In the genomic region with DNA sequence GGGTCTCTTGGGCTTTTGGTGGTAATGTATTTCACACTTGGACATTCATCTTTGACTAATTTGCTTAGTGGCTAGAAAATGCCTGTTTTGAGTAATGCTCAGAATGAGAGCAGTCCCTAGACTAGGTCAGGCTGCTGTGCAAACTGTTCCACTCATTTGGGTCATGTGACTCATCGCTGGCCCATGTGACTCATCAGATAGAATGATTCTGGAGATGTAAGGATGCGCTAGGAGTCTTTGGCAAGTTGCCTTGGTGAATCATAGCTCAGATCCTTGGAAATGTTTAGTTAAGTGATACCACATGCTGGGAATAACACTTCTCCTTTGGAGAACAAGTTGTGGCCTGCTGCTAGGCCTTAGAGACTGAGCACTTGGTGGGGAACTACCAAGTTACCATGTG, we compare ENCODE assay signal across 13 mouse cellular contexts.
A peak's percentile ranks its signal among the peaks of the same experiment; 100 is the strongest.
DNase-seq lines count a peak whose midpoint lies in the region; ATAC-seq and TF ChIP-seq lines count a peak whose summit lies in the region.
"Had no signal": no experiment of that assay in that cellular context is flagged by ENCODE, and none has a peak within 500 bp of the region (broad histone marks: within the 10 kb centered on the region; RNA-seq: fewer than 3 reads in every experiment).

No protein-coding gene starts in this region.

- no peak overlapping the region for H3K27ac ChIP-seq in limb, embryonic 13.5 days
- H3K27ac ChIP-seq in limb, embryonic 10.5 days, result no peak overlapping the region
- no peak overlapping the region for H3K27ac ChIP-seq in forebrain, embryonic 16.5 days (ENCODE audit: low read length)
- H3K27ac ChIP-seq in kidney, adult 2 months (ENCODE audit: insufficient read depth, low read depth, low read length), result no peak overlapping the region
- H3K27ac ChIP-seq: embryonic facial prominence, embryonic 13.5 days; hindbrain, embryonic 15.5 days; lung, embryonic 15.5 days had no signal

- H3K4me1 ChIP-seq in limb, embryonic 13.5 days, result peaks cover 4% of the 10 kb centered on the region; the same call in 1 of the 2 replicates
- no peaks in the 10 kb centered on the region for H3K4me1 ChIP-seq in limb, embryonic 10.5 days
- no peaks in the 10 kb centered on the region for H3K4me1 ChIP-seq in forebrain, embryonic 16.5 days (replicated peaks; ENCODE audit: control insufficient read depth, insufficient read depth, low read length)
- H3K4me1 ChIP-seq in kidney, adult 2 months (ENCODE audit: control insufficient read depth, insufficient read depth, low read length), result no peaks in the 10 kb centered on the region
- H3K4me1 ChIP-seq: hindbrain, embryonic 15.5 days; lung, embryonic 15.5 days had no signal

- no peaks in the 10 kb centered on the region for H3K9me3 ChIP-seq in limb, embryonic 13.5 days
- H3K9me3 ChIP-seq in limb, embryonic 10.5 days (replicated peaks), result no peaks in the 10 kb centered on the region
- no peaks in the 10 kb centered on the region for H3K9me3 ChIP-seq in forebrain, embryonic 16.5 days (ENCODE audit: control insufficient read depth, low read length)
- H3K9me3 ChIP-seq: embryonic facial prominence, embryonic 13.5 days; G1E; hindbrain, embryonic 15.5 days; lung, embryonic 15.5 days; neural tube, embryonic 13.5 days had no signal

- H3K36me3 ChIP-seq in limb, embryonic 13.5 days, result no peaks in the 10 kb centered on the region
- no peaks in the 10 kb centered on the region for H3K36me3 ChIP-seq in limb, embryonic 10.5 days
- H3K36me3 ChIP-seq in forebrain, embryonic 16.5 days (ENCODE audit: control insufficient read depth, insufficient read depth), result no peaks in the 10 kb centered on the region
- H3K36me3 ChIP-seq in kidney, adult 2 months (ENCODE audit: control insufficient read depth, insufficient read depth, low read length), result no peaks in the 10 kb centered on the region
- H3K36me3 ChIP-seq: embryonic facial prominence, embryonic 13.5 days; G1E; hindbrain, embryonic 15.5 days; lung, embryonic 15.5 days; neural tube, embryonic 13.5 days had no signal

- no peak overlapping the region for H3K9ac ChIP-seq in limb, embryonic 13.5 days
- no peak overlapping the region for H3K9ac ChIP-seq in forebrain, embryonic 16.5 days (replicated peaks; ENCODE audit: low read depth, low read length)
- H3K9ac ChIP-seq: embryonic facial prominence, embryonic 13.5 days; hindbrain, embryonic 15.5 days; lung, embryonic 15.5 days; neural tube, embryonic 13.5 days had no signal

- TF ChIP-seq POLR2A in kidney, adult 2 months (IDR thresholded peaks at IDR 0.05; ENCODE audit: low read depth, low read length), result no peak

- H3K4me3 ChIP-seq in limb, embryonic 13.5 days, result no peak overlapping the region
- H3K4me3 ChIP-seq in limb, embryonic 10.5 days, result no peak overlapping the region
- no peak overlapping the region for H3K4me3 ChIP-seq in forebrain, embryonic 16.5 days (replicated peaks; ENCODE audit: low read length)
- no peak overlapping the region for H3K4me3 ChIP-seq in kidney, adult 2 months (ENCODE audit: insufficient read depth, low read depth, low read length)
- H3K4me3 ChIP-seq: embryonic facial prominence, embryonic 13.5 days; hindbrain, embryonic 15.5 days; lung, embryonic 15.5 days; neural tube, embryonic 13.5 days had no signal

- 89% methylated on average over 2 of the region's 2 CpGs for WGBS in limb, embryonic 13.5 days
- 90% methylated on average over 2 of the region's 2 CpGs for WGBS in limb, embryonic 10.5 days
- 84% methylated on average over 2 of the region's 2 CpGs for WGBS in forebrain, embryonic 16.5 days
- 89% methylated on average over 2 of the region's 2 CpGs for WGBS in kidney, adult 2 months

- TF ChIP-seq CTCF in kidney, adult 2 months (conservative IDR thresholded peaks at IDR 0.05; ENCODE audit: insufficient read depth, insufficient read length, low read depth, low read length), result no peak

- H3K4me2 ChIP-seq in limb, embryonic 13.5 days (replicated peaks), result no peak overlapping the region
- H3K4me2 ChIP-seq in forebrain, embryonic 16.5 days (ENCODE audit: low read length), result no peak overlapping the region
- H3K4me2 ChIP-seq: embryonic facial prominence, embryonic 13.5 days; hindbrain, embryonic 15.5 days; lung, embryonic 15.5 days; neural tube, embryonic 13.5 days had no signal

- no peak for DNase-seq in limb, embryonic 10.5 days (ENCODE audit: low spot score)
- DNase-seq in ZHBTc4 (ENCODE audit: low read depth, low spot score), result peak; percentile 46
- DNase-seq in gastrocnemius, adult 8-10 months (ENCODE audit: low spot score in 2 of 2), result peak; percentile 34 to 38
- peak; percentile 64 to 72 for DNase-seq in right cerebral cortex, adult 2 months (ENCODE audit: low spot score in 2 of 2)
- DNase-seq in kidney, adult 2 months, result no peak

- ATAC-seq in limb, embryonic 13.5 days (ENCODE audit: low FRiP score, low read depth), result peak; percentile 61; the same call in 1 of the 2 replicates
- ATAC-seq in inflammation-experienced regulatory T-cells, adult 6 months, result no peak
- ATAC-seq in forebrain, embryonic 16.5 days, result no peak

- no peaks in the 10 kb centered on the region for H3K27me3 ChIP-seq in limb, embryonic 13.5 days
- H3K27me3 ChIP-seq in limb, embryonic 10.5 days (ENCODE audit: low read depth, poor library complexity, severe bottlenecking), result no peaks in the 10 kb centered on the region
- H3K27me3 ChIP-seq in forebrain, embryonic 16.5 days (replicated peaks; ENCODE audit: control insufficient read depth, insufficient read depth, low read length), result no peaks in the 10 kb centered on the region
- no peaks in the 10 kb centered on the region for H3K27me3 ChIP-seq in kidney, adult 2 months (replicated peaks; ENCODE audit: control insufficient read depth, insufficient read depth, low read length)
- H3K27me3 ChIP-seq: embryonic facial prominence, embryonic 13.5 days; hindbrain, embryonic 15.5 days; lung, embryonic 15.5 days; neural tube, embryonic 13.5 days had no signal

Comparison
In these comparisons a context has a peak if more than half of its experiments do, and no peak if none do; other contexts are left out.
1. DNase-seq: peak in ZHBTc4 (single experiment), gastrocnemius, adult 8-10 months (2 of 2) and right cerebral cortex, adult 2 months (2 of 2); none in limb, embryonic 10.5 days (single experiment) and kidney, adult 2 months (single experiment).